Mouse (Mus musculus) C2C12 (cell line): ENCODE data around the gene Cadps2.

Experiments used
- CEBPB ChIP-seq: IDR thresholded peaks from one replicate; pipeline ENCODE4 v1.6.1; 2011; ENCODE audit warnings: low read depth, mild to moderate bottlenecking, control low read depth, moderate library complexity
- CTCF ChIP-seq: IDR thresholded peaks from one replicate; pipeline ENCODE4 v1.5.1; 2011; ENCODE audit not compliant: control insufficient read depth, insufficient read depth, insufficient read length
- MYOD1 ChIP-seq: IDR thresholded peaks from one replicate; pipeline ENCODE4 v1.6.1; 2011; ENCODE audit warnings: low read depth; ENCODE audit not compliant: control insufficient read depth, insufficient read length

- TF ChIP-seq CEBPB (no peak), CTCF (no peak), MYOD1 (no peak)
Measured at GRCm38 (mm10) chr6:23257981-23258380, 581.2 kb downstream of the Cadps2 start.
